Mouse (Mus musculus) midbrain, embryonic 12.5 days (tissue): Measurements from ENCODE around the gene Ephx1. TPM values are rescaled to one million over a fixed set of nuclear protein-coding genes. Genes with fewer than 3 reads are reported as not detected.
"Not testable (repeated sequence)": the region's sequence is repeated elsewhere in the genome, so short reads cannot be mapped to it uniquely, and the experiment has no call there.

Experiments
- ATAC-seq: fragments of 200-750 bp; cut with Nextera tagmentation; 2 replicates; pipeline ENCODE4 v1.8.0; 2017; ENCODE audit warnings: low read depth, moderate TSS enrichment, moderate library complexity; ENCODE audit not compliant: low FRiP score
- H3K27ac ChIP-seq: fragments of 300-500 bp; sonication (generic); replicated peaks from 2 replicates; pipeline ENCODE4 v1.5.1; 2016; ENCODE audit warnings: mild to moderate bottlenecking
- H3K27me3 ChIP-seq: fragments of 300-500 bp; sonication (generic); 2 replicates; pipeline ENCODE4 v1.6.1; 2016; ENCODE audit warnings: mild to moderate bottlenecking
- H3K36me3 ChIP-seq: fragments of 300-500 bp; sonication (generic); 2 replicates; pipeline ENCODE4 v1.6.1; 2016
- H3K4me1 ChIP-seq: fragments of 300-500 bp; sonication (generic); 2 replicates; pipeline ENCODE4 v1.6.1; 2016
- H3K4me2 ChIP-seq: fragments of 300-500 bp; sonication (generic); replicated peaks from 2 replicates; pipeline ENCODE4 v1.6.1; 2016; ENCODE audit warnings: mild to moderate bottlenecking, moderate library complexity
- H3K4me3 ChIP-seq: fragments of 300-500 bp; sonication (generic); 2 replicates; pipeline ENCODE4 v1.5.1; 2016; ENCODE audit warnings: mild to moderate bottlenecking
- H3K9ac ChIP-seq: fragments of 300-500 bp; sonication (generic); replicated peaks from 2 replicates; pipeline ENCODE4 v1.6.1; 2016; ENCODE audit warnings: mild to moderate bottlenecking, moderate library complexity
- H3K9me3 ChIP-seq: fragments of 300-500 bp; sonication (generic); 2 replicates; pipeline ENCODE4 v1.6.1; 2016; ENCODE audit warnings: mild to moderate bottlenecking
- WGBS: fragments of 180-500 bp; shearing (Covaris S2); methylation state at CpG from one replicate; pipeline ENCODE4 v1.1.7; 2016; 5-methylcytosine and 5-hydroxymethylcytosine counted together
- polyA plus RNA-seq: library from polyadenylated mRNA; unstranded; fragments of >200 nt; fragmentation: Nextera tagmentation; extraction: Ambion mirVana; gene quantifications from 2 replicates; pipeline ENCODE4 v1.2.1, GENCODE M21; 2016

Ephx1 gene
- polyA plus RNA-seq, 1 experiment from 2014 or later, result 1.1 TPM

DNA sequence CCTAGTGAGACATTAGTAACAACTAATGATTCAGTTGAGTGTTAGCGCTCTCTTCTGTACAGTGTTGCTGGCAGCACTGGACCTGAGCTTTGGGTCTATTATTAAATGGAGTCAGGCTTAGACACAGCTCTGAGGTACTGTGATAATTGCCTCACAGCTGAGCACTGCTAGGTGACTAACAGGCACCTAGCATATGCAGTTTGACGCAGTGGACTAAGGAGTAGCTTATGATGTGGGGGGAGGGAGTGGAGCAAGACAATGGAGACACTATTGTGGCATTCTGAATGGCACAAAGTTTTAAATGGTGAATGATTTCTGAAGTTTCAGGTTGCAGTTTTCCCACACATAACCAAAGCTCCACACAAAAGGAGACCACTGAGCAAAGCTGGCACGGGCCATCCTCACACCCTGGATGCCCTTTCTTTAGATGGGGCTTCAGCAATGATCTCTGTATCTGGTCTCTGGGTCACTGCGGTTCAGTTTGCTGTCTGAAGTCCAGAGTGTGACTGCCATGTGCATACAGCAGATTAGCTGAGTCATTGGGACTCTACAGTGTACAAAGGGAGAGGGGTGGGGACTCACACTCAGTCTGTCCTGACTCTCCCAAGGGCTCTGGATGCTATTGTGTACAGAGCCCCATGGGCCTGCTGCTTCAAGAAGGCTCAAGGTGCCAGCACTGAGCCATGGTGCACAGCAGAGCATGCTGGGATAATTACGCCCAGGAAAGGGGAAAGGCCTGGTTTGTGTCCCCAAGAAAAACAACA, 14.5 kb upstream of the Ephx1 start:
- 81% methylated on average over 4 of the region's 5 CpGs for WGBS
- ATAC-seq, result not testable (repeated sequence)

DNA sequence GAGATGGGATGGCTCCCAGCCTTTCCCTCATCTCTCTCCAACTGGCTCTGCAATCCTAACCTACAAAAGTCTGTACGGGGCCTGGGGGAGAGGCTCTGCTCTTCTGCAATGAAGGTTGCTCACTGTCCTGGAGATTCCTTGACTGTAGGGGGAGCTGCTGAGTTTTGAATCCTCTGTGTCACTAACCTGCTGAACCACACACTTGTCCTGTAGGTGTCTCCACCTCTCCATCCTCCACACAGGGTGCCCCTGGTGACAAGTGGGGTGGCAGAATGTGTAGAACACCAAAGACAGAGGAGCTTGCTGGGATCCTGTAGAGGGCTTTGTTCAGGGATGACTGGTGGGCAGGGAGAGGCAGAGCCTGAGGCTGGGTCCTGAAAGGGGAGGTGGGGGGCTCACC, 1.6 kb upstream of the Ephx1 start:
- WGBS, result 22% methylated on average over 1 of the region's 1 CpGs
- Histone ChIP-seq H3K36me3 (no peaks in the 10 kb centered on the region), H3K4me1 (peaks cover 3% of the 10 kb centered on the region; the same call in 1 of the 2 replicates), H3K27ac (no peak overlapping the region), H3K4me2 (no peak overlapping the region), H3K27me3 (peaks cover 18% of the 10 kb centered on the region), H3K4me3 (no peak overlapping the region), H3K9ac (no peak overlapping the region), H3K9me3 (no peaks in the 10 kb centered on the region)
- ATAC-seq, result peak; percentile 30; the same call in 1 of the 2 replicates

More for the DNA sequence above, 14.5 kb upstream of the Ephx1 start:
- not testable (repeated sequence) for H3K36me3 ChIP-seq, H3K9ac ChIP-seq, H3K4me3 ChIP-seq, H3K4me1 ChIP-seq, H3K27ac ChIP-seq, H3K9me3 ChIP-seq, H3K27me3 ChIP-seq, H3K4me2 ChIP-seq

DNA sequence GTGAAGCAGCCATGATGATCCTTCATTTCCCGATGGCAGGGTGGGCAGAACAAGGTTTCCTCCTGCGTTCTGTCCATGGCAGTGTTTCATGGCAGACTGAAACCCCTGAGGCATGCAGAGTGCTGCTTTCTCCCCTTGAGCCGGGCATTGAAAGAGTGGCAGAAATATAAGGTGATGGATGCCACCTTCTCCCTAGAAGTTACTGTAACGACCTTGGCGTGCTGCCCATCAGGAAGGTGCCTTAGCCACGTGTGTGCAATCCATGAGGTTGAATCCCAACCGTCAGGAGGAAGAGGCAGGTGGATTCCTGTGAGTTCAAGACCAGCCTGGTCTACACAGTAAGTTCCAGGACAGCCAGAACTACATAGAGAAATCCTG, 773 bp upstream of the Ephx1 start:
- peaks cover 11% of the 10 kb centered on the region for H3K4me1 ChIP-seq
- no peaks in the 10 kb centered on the region for H3K9me3 ChIP-seq
- no peak overlapping the region for H3K4me2 ChIP-seq
- H3K27ac ChIP-seq, result no peak overlapping the region
- H3K9ac ChIP-seq, result no peak overlapping the region
- 76% methylated on average over 7 of the region's 7 CpGs for WGBS
- peaks cover 23% of the 10 kb centered on the region for H3K27me3 ChIP-seq
- no peak for ATAC-seq
- no peaks in the 10 kb centered on the region for H3K36me3 ChIP-seq
- H3K4me3 ChIP-seq, result no peak overlapping the region

DNA sequence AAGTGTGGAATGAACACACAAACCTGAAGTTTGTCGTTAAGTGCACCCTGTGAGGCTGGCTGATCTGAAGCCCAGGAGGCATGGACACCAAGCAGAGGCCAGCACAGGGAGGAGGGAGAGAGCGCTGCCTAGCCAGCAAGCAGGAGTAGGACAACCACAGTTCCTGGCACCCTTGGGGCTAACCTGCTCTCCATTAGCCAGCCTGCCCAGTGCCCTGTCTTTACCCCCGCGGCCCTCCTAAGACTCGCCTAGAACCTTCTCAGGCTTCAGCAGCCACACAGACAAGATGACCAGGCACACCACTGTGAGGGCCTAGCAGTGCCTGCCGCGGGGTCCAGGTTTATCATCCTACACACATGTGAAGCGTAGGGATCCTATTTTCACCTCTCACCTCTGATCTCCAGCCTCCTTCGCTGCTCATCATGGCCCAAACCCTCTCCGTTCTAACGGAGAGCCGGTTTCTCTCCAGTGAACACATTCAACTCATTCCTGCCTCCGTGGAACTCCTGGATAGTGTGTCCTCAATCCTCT, 2.7 kb downstream of the Ephx1 start:
- no peak; the same call in 1 of the 2 replicates for ATAC-seq
- H3K27me3 ChIP-seq, result peaks cover 35% of the 10 kb centered on the region
- no peak overlapping the region for H3K4me3 ChIP-seq
- no peak overlapping the region for H3K4me2 ChIP-seq
- H3K36me3 ChIP-seq, result no peaks in the 10 kb centered on the region
- 76% methylated on average over 13 of the region's 13 CpGs for WGBS
- H3K4me1 ChIP-seq, result peaks cover 19% of the 10 kb centered on the region
- H3K9ac ChIP-seq, result no peak overlapping the region
- no peak overlapping the region for H3K27ac ChIP-seq
- no peaks in the 10 kb centered on the region for H3K9me3 ChIP-seq

DNA sequence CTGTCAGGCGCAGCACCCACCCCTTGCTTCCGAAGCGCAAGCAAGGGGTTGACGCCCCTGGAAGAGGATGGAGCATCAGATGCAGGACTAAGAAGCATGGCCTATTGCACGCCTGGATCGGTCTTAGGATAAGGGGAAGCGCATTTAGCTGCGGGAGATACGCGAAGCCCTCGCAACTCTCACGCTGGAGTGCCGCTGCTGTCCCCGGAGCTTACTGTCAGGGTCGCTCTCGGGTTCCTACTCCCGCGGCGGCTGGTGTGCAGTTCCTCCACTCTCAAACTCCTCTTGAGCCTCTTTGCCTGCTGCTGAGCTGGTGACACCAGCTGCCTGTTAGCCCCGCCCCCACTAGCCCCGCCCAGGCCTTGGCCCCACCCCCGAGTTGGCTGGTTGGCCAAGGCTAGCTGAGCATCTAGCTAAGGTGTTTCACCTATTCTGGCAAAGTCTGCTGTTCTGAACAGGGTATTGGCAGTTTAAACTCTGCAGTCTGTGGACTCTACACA, 3.4 kb downstream of the Ephx1 start:
- peaks cover 19% of the 10 kb centered on the region for H3K4me1 ChIP-seq
- H3K9ac ChIP-seq, result peak overlapping the region; percentile 44; the same call in 1 of the 2 replicates
- no peaks in the 10 kb centered on the region for H3K36me3 ChIP-seq
- no peak overlapping the region for H3K27ac ChIP-seq
- no peaks in the 10 kb centered on the region for H3K9me3 ChIP-seq
- peak overlapping the region; percentile 100 for H3K4me2 ChIP-seq
- peak overlapping the region; percentile 53 for H3K4me3 ChIP-seq
- WGBS, result under 1% methylated on average over 22 of the region's 22 CpGs
- peaks cover 35% of the 10 kb centered on the region for H3K27me3 ChIP-seq
- ATAC-seq, result peak; percentile 78

DNA sequence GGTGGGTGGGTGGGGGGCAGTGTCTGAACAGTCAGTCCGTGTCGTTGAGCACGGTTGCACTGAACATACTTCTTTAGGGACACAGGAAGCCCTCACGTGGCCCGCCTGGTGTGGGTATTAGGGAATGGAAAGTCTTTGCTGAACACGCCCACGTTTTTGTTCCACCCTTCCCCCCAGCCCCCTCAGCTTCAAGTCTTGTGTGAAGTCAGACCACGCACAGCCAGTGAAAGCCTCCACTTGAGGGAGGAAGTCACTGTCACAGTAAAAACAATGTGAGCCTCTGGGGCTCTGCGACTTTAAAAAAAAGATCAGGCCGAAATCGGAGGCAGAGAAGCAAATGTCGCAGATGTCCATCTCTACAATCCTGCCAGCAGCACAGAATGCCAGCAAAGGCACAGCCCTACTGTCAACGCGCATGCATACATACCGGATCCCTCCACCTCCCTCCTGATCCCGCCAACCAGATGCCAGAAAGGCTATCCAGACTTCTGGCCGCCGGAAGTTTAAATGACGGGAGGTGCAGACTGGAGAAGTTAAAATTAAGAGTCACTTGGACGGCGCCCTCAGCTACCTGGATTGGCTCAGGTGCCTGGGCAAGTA, 4.1 kb downstream of the Ephx1 start:
- peak; percentile 53 for ATAC-seq

DNA sequence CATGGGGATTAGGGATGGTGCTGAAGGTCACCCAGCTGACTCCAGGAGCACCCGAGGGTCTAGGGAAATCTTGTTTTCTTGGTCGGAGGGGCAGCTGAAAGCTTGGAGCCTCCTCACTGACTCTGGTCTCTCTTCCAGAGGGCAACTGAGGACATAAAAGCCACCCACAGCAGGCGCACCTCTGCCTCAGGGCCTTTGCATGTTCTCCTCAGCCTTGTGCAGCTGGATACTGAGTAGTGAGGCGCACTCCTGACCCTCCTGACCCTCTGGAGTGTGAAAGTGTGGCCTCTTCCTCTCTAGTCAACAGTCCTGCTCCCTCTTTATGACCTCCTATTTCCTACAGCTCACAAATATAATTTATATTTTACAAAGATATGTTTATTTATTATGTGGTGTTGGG, 4.7 kb downstream of the Ephx1 start:
- Histone ChIP-seq H3K27ac (no peak overlapping the region), H3K36me3 (no peaks in the 10 kb centered on the region), H3K4me2 (peak overlapping the region; percentile 100), H3K4me1 (peaks cover 19% of the 10 kb centered on the region), H3K9ac (no peak overlapping the region), H3K27me3 (peaks cover 35% of the 10 kb centered on the region), H3K9me3 (no peaks in the 10 kb centered on the region), H3K4me3 (no peak overlapping the region)
- 67% methylated on average over 4 of the region's 4 CpGs for WGBS
- no peak for ATAC-seq

More for the DNA sequence above, 4.1 kb downstream of the Ephx1 start:
- Histone ChIP-seq H3K27me3 (peaks cover 35% of the 10 kb centered on the region), H3K9ac (peak overlapping the region; percentile 44), H3K36me3 (no peaks in the 10 kb centered on the region), H3K4me3 (peak overlapping the region; percentile 53), H3K9me3 (no peaks in the 10 kb centered on the region), H3K27ac (no peak overlapping the region), H3K4me1 (peaks cover 19% of the 10 kb centered on the region), H3K4me2 (peak overlapping the region; percentile 100)
- WGBS, result 3% methylated on average over 21 of the region's 21 CpGs

- Histone ChIP-seq H3K27me3 (peaks cover 35% of the 10 kb centered on the region), H3K4me3 (no peak overlapping the region), H3K9me3 (no peaks in the 10 kb centered on the region), H3K27ac (no peak overlapping the region), H3K9ac (no peak overlapping the region), H3K36me3 (no peaks in the 10 kb centered on the region), H3K4me1 (peaks cover 19% of the 10 kb centered on the region), H3K4me2 (no peak overlapping the region; the same call in 1 of the 2 replicates)
- ATAC-seq, result no peak
Observed at GRCm38 (mm10) chr1:181015558-181015957, 5.1 kb downstream of the Ephx1 start.

GRCm38 (mm10) chr1:181014731-181015500, 5.8 kb downstream of the Ephx1 start:
- WGBS, result 77% methylated on average over 6 of the region's 6 CpGs
- H3K36me3 ChIP-seq, result no peaks in the 10 kb centered on the region
- peaks cover 35% of the 10 kb centered on the region for H3K27me3 ChIP-seq
- H3K4me2 ChIP-seq, result no peak overlapping the region
- no peak overlapping the region for H3K9ac ChIP-seq
- no peaks in the 10 kb centered on the region for H3K9me3 ChIP-seq
- H3K27ac ChIP-seq, result no peak overlapping the region
- peaks cover 19% of the 10 kb centered on the region for H3K4me1 ChIP-seq
- no peak for ATAC-seq
- no peak overlapping the region for H3K4me3 ChIP-seq

DNA sequence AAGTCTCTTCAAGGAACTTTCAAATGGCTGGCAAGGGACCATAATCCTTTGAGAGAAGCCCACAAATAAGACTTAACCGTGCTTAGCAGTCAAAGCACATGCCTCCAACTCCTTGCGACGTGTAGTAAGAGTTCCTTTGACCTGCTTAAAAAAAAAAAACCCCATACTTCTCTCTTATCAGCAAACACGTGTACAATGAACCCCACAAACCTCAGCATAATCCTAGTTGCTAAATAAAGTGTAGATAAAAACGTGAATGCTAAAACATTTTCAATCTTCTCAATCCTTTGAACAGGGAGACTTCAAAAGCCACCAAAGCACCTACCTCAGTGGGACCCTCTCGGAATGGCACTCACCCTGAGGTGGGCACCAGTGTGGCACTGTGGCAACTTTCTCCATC, 7.3 kb downstream of the Ephx1 start:
- ATAC-seq, result no peak
- Histone ChIP-seq H3K36me3 (no peaks in the 10 kb centered on the region), H3K9me3 (no peaks in the 10 kb centered on the region), H3K27me3 (peaks cover 29% of the 10 kb centered on the region), H3K9ac (no peak overlapping the region), H3K27ac (no peak overlapping the region), H3K4me1 (peaks cover 19% of the 10 kb centered on the region), H3K4me2 (no peak overlapping the region), H3K4me3 (no peak overlapping the region)
- WGBS, result 74% methylated on average over 6 of the region's 6 CpGs

DNA sequence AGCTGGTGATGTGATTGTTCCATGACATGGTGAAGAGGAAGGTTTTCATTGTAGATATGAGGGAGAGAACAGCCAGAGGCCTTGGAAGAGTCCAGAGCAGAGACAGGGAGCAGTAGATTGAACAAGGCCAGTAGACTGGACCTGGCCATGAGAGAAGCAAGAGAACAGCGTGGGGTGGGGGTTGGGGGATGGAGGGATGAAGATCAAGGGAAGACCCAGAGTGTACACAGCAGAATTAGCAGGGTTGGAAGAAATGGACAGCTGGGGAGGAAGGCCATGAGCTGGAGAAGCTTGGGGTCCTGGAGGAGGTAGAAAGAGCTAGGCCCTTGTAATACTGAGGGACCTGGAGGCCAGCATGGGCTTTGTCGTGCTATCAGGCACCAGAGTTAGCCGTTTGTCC, 8.3 kb downstream of the Ephx1 start:
- WGBS, result 85% methylated on average over 3 of the region's 3 CpGs
- H3K4me2 ChIP-seq, result no peak overlapping the region

DNA sequence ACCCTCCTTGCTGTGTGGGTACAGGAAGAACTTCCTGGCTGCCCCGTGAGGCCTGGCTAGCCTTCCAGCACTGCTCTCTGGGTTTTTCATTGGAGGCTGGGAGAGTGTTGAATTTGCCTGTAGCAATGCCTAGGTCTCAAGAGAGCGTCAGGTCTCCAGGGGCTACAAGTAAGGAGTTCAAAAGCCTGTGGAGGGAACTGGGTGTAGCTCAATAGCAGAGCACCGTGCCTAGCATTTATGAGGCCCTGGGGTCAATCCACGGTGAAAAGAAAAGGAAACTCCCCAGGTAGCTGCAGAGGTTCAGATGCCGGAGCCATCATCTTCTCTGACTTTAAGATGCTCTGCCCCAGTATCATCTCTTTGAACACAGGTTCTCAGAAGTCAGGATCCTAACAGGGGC, 9.1 kb downstream of the Ephx1 start:
- Histone ChIP-seq H3K4me3 (no peak overlapping the region), H3K27ac (no peak overlapping the region), H3K9ac (no peak overlapping the region), H3K4me1 (peaks cover 9% of the 10 kb centered on the region), H3K27me3 (peaks cover 12% of the 10 kb centered on the region), H3K36me3 (no peaks in the 10 kb centered on the region), H3K4me2 (no peak overlapping the region), H3K9me3 (no peaks in the 10 kb centered on the region)
- no peak for ATAC-seq
- 67% methylated on average over 5 of the region's 5 CpGs for WGBS

More for the DNA sequence above, 8.3 kb downstream of the Ephx1 start:
- Histone ChIP-seq H3K4me1 (peaks cover 17% of the 10 kb centered on the region), H3K9me3 (no peaks in the 10 kb centered on the region), H3K9ac (no peak overlapping the region), H3K27me3 (peaks cover 18% of the 10 kb centered on the region), H3K27ac (no peak overlapping the region), H3K36me3 (no peaks in the 10 kb centered on the region), H3K4me3 (no peak overlapping the region)
- ATAC-seq, result no peak
